Mouse (Mus musculus) embryo, embryonic 11 days (tissue): Measurements from ENCODE around the gene Zbtb4.
"Not testable (repeated sequence)": the region's sequence is repeated elsewhere in the genome, so short reads cannot be mapped to it uniquely, and the experiment has no call there.

ENCODE experiments used
- DNase-seq: peaks from one replicate; pipeline ENCODE4 v3.0.0-alpha.2; 2015

Zbtb4 gene

GRCm38 (mm10) chr11:69765221-69766125 lies at the start of gene Zbtb4:
TSS of gene Zbtb4 (plus strand) at chr11:69765912.
- peak; percentile 43 for DNase-seq

- peak; percentile 73 for DNase-seq
These were observed 49.8 kb upstream of the Zbtb4 start for GRCm38 (mm10) chr11:69715929-69716328.

DNA sequence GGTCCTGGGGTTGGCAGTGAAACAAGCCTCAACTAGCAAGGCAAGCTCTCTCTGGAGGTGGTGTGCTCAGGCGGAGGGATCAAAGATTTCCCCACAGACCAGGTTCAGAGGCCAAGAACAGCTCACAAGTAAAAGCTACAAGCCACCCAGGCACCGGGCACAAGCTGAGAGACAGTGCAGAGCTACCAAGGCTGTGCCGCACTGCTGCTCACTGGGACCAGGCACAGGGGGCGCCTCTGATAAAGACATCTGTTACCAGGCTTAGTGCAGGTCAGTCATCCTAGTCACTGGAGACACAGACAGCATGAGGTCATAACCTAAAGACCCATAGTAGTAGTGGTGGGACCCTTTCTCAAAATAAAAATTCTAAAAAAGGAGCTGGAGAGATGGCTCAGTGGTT lies 48.8 kb upstream of the Zbtb4 start:
- DNase-seq, result no peak

GRCm38 (mm10) chr11:69718661-69719060 lies 47.1 kb upstream of the Zbtb4 start:
- peak; percentile 46 for DNase-seq

GRCm38 (mm10) chr11:69719423-69719822 lies 46.3 kb upstream of the Zbtb4 start:
- no peak for DNase-seq

- no peak for DNase-seq
These were observed 44.9 kb upstream of the Zbtb4 start for GRCm38 (mm10) chr11:69720852-69721251.

DNA sequence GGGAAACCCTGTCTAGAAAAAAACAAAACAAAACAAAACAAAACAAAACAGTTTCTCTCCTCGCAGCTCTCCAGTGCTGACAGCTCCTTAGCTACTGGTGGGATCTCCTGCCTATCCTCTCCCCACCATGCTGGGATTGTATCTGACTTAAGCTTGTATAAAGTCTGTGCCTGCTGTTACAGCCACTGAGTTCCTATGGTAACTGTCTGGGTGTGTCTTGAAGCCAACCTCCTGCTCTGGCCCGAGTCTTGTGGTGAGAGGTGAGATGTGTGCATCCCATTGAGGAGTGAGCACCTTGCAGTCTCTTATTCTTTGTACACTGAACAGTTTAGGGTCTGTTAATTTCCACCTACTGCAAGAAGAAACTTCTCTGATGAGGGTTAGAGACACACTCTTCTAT lies 42.6 kb upstream of the Zbtb4 start:
- DNase-seq, result no peak

DNA sequence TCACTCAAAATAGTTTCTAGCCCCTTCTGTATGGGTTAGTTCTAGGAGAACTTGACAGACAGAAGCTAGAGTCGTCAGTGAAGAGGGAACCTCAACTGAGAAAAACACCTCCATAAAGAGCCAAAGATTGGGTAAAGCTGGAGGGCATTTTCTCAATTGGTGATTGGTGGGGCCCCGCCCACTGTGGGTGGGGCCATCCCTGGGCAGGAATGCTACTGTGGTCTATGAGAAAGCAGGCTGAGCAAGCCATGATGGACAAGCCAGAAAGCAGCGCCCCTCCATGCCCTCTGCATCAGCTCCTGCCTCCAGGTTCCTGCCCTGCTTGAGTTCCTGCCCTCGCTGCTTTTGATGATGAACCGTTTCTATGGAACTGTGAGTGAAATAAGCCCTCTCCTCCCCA lies 39.8 kb upstream of the Zbtb4 start:
- DNase-seq, result no peak

DNA sequence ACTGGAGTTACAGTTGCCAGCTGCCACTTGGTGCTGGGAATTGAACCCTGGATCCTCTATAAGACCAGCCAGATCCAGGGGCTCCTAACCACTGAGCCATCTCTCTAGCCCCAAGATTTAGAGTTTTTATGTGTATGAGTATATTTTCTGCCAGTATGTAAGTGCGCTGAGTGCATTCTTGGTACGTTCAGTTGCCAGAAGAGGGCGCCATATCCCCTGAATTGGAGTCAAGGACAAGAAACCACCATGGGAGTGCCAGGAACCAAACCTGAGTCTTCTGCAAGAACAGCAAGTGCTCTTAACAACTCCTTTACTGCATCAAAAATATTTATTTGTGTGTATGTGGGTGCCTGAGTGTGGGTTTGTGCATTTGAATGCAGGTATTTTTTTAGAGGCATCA lies 36.6 kb upstream of the Zbtb4 start:
- peak; percentile 78 for DNase-seq

DNA sequence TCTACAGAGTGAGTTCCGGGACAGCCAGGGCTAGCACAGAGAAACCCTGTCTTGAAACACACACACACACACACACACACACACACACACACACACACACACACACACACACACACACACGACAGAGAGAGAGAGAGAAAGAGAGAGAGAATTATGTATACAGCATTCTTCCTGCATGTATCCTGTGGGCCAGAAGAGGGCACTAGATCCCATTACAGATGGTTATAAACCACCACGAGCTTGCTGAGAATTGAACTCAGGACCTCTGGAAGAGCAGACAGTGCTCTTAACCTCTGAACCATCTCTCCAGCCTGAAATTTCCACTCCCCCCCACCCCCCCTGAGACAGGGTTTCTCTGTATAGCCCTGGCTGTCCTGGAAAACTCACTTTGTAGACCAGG lies 34.3 kb upstream of the Zbtb4 start:
- DNase-seq, result not testable (repeated sequence)

GRCm38 (mm10) chr11:69751635-69752034 lies 14.1 kb upstream of the Zbtb4 start:
- DNase-seq, result no peak

GRCm38 (mm10) chr11:69752686-69753085 lies 13.0 kb upstream of the Zbtb4 start:
- no peak for DNase-seq

GRCm38 (mm10) chr11:69754233-69754632 lies 11.5 kb upstream of the Zbtb4 start:
- DNase-seq, result no peak

- DNase-seq, result peak; percentile 76
These were observed 11.0 kb upstream of the Zbtb4 start for GRCm38 (mm10) chr11:69754701-69755100.

GRCm38 (mm10) chr11:69757303-69758089 lies 8.2 kb upstream of the Zbtb4 start:
- no peak for DNase-seq

- peak; percentile 97 for DNase-seq
These were observed 7.6 kb upstream of the Zbtb4 start for GRCm38 (mm10) chr11:69758090-69758456.

DNA sequence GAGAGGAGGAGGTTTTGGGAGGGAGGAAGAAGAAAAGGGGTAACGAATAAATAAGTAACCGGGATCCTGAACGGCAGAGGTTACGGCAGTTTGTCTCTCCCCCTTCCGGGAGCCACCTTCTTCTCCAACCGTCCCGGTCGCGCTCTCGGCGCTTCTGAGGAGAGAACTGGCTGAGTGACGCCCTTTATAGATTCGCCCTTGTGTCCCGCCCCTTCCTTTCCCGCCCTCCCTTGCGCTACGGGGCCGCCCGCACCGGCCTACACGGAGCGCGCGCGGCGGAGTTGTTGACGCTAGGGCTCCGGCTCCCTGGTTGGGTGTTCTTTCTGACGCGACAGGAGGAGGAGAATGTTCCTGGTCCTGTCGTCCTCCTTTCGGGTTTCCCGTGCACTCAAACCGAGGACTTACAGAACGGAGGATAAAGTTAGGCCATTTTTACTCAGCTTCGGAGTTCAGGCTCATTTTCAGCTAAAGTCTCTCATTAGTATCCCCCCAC lies 7.2 kb upstream of the Zbtb4 start, which contains the start of gene Polr2a:
Gene Polr2a (minus strand): TSS at position 160 of the 493 bp plus-strand sequence.
- DNase-seq, result peak; percentile 99

- DNase-seq, result peak; percentile 97
These were observed 6.6 kb upstream of the Zbtb4 start for GRCm38 (mm10) chr11:69758971-69759721.

GRCm38 (mm10) chr11:69760160-69760900 lies 5.4 kb upstream of the Zbtb4 start:
- DNase-seq, result no peak

GRCm38 (mm10) chr11:69760901-69761200 lies 4.9 kb upstream of the Zbtb4 start:
- DNase-seq, result no peak

DNA sequence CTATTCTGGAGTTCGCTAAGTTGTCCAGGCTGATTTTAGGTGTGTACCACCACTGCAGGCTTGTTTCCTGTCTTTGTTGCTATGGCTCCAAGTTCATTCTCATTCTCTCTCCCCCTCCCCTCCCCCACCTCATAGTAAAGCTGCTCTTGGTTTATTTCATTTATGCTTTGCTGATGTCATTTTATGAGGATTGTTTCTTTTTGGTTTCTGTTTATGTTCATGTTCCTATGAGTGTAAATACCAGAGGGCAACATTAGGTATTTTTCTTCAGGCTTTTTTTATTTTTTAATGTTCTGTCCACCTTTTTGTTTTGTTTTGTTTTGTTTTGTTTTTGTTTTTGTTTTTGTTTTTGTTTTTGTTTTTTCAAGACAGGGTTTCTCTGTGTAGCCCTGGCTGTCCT lies 3.8 kb upstream of the Zbtb4 start, which contains the start of gene Slc35g3:
Gene Slc35g3 (minus strand): TSS at position 101 of the 400 bp plus-strand sequence.
- DNase-seq, result no peak

GRCm38 (mm10) chr11:69763551-69763950 lies 2.2 kb upstream of the Zbtb4 start:
- peak; percentile 33 for DNase-seq
